Mouse (Mus musculus) hindbrain, postnatal 0 days (tissue): ENCODE data around the gene Pgghg. TPM values are rescaled to one million over a fixed set of nuclear protein-coding genes. Genes with fewer than 3 reads are reported as not detected.

Source experiments
- ATAC-seq: fragments of 200-750 bp; cut with Nextera tagmentation; 2 replicates; pipeline ENCODE4 v1.8.0; 2017; ENCODE audit warnings: mild to moderate bottlenecking, moderate TSS enrichment, moderate library complexity
- DNase-seq: peaks from one replicate; pipeline ENCODE4 v3.0.0-alpha.2; 2015; ENCODE audit warnings: low spot score
- H3K27ac ChIP-seq: fragments of 300-500 bp; sonication (generic); 2 replicates; pipeline ENCODE4 v1.5.1; 2014; ENCODE audit warnings: mild to moderate bottlenecking
- H3K27me3 ChIP-seq: fragments of 300-500 bp; sonication (generic); 2 replicates; pipeline ENCODE4 v1.6.1; 2014; ENCODE audit warnings: low read length, mixed read lengths; ENCODE audit not compliant: insufficient read depth
- H3K36me3 ChIP-seq: fragments of 300-500 bp; sonication (generic); 2 replicates; pipeline ENCODE4 v1.6.1; 2014; ENCODE audit warnings: low read length, mixed read lengths; ENCODE audit not compliant: insufficient read depth
- H3K4me1 ChIP-seq: fragments of 300-500 bp; sonication (generic); 2 replicates; pipeline ENCODE4 v1.6.1; 2014; ENCODE audit warnings: antibody characterized with exemption, low read length, mixed read lengths; ENCODE audit not compliant: insufficient read depth
- H3K4me2 ChIP-seq: fragments of 300-500 bp; sonication (generic); 2 replicates; pipeline ENCODE4 v1.6.1; 2014; ENCODE audit warnings: low read depth, mild to moderate bottlenecking, low read length, moderate library complexity, mixed read lengths
- H3K4me3 ChIP-seq: fragments of 300-500 bp; sonication (generic); 2 replicates; pipeline ENCODE4 v1.5.1; 2014; ENCODE audit warnings: low read length
- H3K9ac ChIP-seq: fragments of 300-500 bp; sonication (generic); replicated peaks from 2 replicates; pipeline ENCODE4 v1.6.1; 2014; ENCODE audit warnings: mild to moderate bottlenecking, low read length, moderate library complexity, mixed read lengths
- H3K9me3 ChIP-seq: fragments of 300-500 bp; sonication (generic); 2 replicates; pipeline ENCODE4 v1.6.1; 2016; ENCODE audit warnings: low read length, mixed read lengths
- CTCF ChIP-seq: IDR thresholded peaks from 2 replicates; pipeline ENCODE4 v1.5.1; 2016; ENCODE audit warnings: antibody characterized with exemption, control low read depth, low read depth
- WGBS: fragments of 180-500 bp; shearing (Covaris S2); extraction: QIAGEN DNeasy Blood & Tissue Kit; methylation state at CpG from one replicate; pipeline ENCODE4 v1.1.7; 2014; 5-methylcytosine and 5-hydroxymethylcytosine counted together
- polyA plus RNA-seq: library from polyadenylated mRNA; unstranded; fragments of >200 nt; fragmentation: Nextera tagmentation; extraction: Ambion mirVana; gene quantifications from 2 replicates; pipeline ENCODE4 v1.2.1, GENCODE M21; 2015
- total RNA-seq: library from RNA; depleted of rRNA; stranded (reverse); fragments of >200 nt; gene quantifications from 2 replicates; pipeline ENCODE4 v1.2.3, GENCODE M21; 2014

The Pgghg gene
- total and polyA plus RNA-seq, 2 experiments from 2014 or later: 6.7 to 16.3 TPM

DNA sequence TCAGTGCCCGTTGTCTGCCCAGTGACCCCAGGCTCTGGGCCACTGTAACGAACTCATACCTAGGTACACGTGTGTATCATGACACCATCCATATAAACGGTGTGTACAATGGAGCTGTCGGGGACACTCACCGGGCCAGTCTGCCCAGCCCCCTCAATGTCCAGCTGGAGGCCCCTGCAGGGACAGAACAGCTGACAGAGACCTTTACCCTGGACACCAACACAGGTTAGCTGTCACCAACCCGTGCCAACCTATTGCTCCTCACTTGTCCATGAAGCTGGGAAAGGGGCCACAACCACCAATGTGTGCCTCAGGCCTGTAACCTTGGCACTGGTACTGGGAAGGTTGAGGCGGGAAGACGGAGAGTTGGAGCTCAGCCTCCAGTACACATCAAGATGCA, 1.1 kb downstream of the Pgghg start:
- peak overlapping the region; percentile 59; the same call in 1 of the 2 replicates for H3K27ac ChIP-seq

DNA sequence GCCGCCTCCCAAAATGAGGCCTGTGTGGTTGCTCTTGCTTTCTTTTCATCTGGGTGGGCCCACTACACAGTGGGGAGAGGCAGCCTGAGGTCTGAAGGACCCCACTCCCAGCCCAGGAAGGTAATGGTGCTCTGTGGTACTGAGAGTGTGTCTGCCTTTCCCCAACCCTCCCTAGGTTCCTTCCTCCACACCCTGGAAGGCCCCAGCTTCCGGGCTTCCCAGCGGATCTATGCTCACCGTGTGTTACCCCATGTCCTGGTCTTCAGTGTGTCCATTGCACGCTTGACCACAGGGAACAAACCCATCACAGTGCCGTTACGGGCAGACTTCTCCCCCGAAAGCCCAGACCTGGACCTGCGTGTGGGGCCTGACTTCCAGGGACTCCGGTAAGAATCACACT, 1.6 kb downstream of the Pgghg start:
- Histone ChIP-seq H3K9me3 (no peaks in the 10 kb centered on the region), H3K36me3 (no peaks in the 10 kb centered on the region), H3K27me3 (no peaks in the 10 kb centered on the region), H3K27ac (no peak overlapping the region), H3K4me3 (no peak overlapping the region), H3K4me2 (no peak overlapping the region), H3K9ac (no peak overlapping the region), H3K4me1 (0 out of 2 replicates have a peak, but pooled peaks cover 5% of the 10 kb centered on the region)
- ATAC-seq (no peak), DNase-seq (no peak)
- WGBS: 91% methylated on average over 10 of the region's 10 CpGs
- TF ChIP-seq CTCF: no peak

More for the DNA sequence above, 1.1 kb downstream of the Pgghg start:
- ATAC-seq: no peak
- no peak for DNase-seq
- Histone ChIP-seq H3K4me2 (peak overlapping the region; percentile 48), H3K27me3 (no peaks in the 10 kb centered on the region), H3K4me1 (0 out of 2 replicates have a peak, but pooled peaks cover 5% of the 10 kb centered on the region), H3K9me3 (no peaks in the 10 kb centered on the region), H3K4me3 (peak overlapping the region; percentile 29), H3K9ac (peak overlapping the region; percentile 44; the same call in 1 of the 2 replicates), H3K36me3 (no peaks in the 10 kb centered on the region)
- WGBS: 53% methylated on average over 9 of the region's 9 CpGs
- no peak for TF ChIP-seq CTCF

DNA sequence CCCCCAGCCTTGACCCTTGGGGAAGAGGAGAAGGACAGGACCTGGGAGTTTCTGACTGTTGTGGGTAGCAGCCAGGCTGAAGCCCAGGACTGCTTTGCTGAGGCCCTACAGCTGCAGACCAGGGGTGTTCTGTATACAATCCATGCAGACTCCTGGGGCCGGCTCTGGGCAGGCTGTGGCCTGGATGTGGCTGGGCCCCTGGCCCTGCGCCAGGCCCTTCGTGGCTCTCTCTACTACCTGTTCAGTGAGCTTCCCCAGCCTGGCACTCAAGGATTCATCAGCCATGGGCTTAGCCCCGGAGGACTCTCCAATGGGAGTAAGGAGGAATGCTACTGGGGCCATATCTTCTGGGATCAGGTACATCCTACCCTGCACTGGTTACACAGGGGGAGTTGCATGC, 2.2 kb downstream of the Pgghg start:
- H3K9me3 ChIP-seq: no peaks in the 10 kb centered on the region
- H3K27ac ChIP-seq: no peak overlapping the region
- ATAC-seq (no peak), DNase-seq (no peak)
- H3K4me2 ChIP-seq: no peak overlapping the region
- no peak for TF ChIP-seq CTCF
- H3K27me3 ChIP-seq: no peaks in the 10 kb centered on the region
- H3K36me3 ChIP-seq: no peaks in the 10 kb centered on the region
- 86% methylated on average over 4 of the region's 4 CpGs for WGBS
- H3K4me3 ChIP-seq: no peak overlapping the region
- 0 out of 2 replicates have a peak, but pooled peaks cover 5% of the 10 kb centered on the region for H3K4me1 ChIP-seq
- H3K9ac ChIP-seq: no peak overlapping the region

DNA sequence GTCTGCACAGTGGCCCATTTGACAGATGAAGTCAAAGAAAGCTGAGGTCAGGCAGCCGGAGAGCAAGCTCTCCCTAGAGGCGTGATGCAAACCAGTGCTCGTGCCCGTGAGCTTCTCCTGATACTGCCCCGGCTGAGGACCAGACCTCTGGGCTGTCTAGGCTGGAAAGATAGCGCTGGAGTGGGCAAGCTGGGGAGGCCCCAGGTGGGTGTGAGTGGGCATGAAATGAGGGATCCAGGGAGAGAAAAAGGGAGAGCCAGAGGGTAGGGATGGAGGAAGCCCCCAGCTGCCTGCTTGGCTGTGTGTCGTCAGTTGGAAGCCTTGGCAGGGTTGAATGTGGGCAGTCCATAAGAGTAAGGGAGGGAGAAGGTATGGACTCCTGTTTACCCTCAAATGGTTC, 3.0 kb downstream of the Pgghg start:
- 89% methylated on average over 7 of the region's 7 CpGs for WGBS
- 0 out of 2 replicates have a peak, but pooled peaks cover 5% of the 10 kb centered on the region for H3K4me1 ChIP-seq
- H3K36me3 ChIP-seq: no peaks in the 10 kb centered on the region
- DNase-seq: no peak
- H3K9me3 ChIP-seq: no peaks in the 10 kb centered on the region
- TF ChIP-seq CTCF: no peak
- no peaks in the 10 kb centered on the region for H3K27me3 ChIP-seq
- no peak overlapping the region for H3K4me2 ChIP-seq
- no peak overlapping the region for H3K27ac ChIP-seq
- H3K4me3 ChIP-seq: no peak overlapping the region
- no peak overlapping the region for H3K9ac ChIP-seq
- ATAC-seq: no peak

DNA sequence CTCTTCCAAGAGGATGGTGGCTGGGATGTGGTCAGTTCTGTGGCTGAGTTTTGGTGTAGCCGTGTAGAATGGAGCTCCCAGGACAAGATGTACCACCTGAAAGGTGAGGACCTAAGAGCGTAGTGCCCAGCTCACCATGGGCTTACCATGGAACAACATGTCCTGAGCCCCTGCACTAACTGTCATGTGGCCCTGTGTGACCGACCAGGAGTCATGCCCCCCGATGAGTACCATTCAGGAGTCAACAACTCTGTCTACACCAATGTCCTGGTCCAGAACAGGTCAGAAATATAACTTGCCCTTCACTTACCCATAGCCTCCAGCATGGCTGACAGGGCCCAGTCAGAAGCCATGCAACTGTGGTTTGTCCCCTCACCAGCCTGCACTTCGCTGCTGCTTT, 4.1 kb downstream of the Pgghg start:
- Histone ChIP-seq H3K27me3 (no peaks in the 10 kb centered on the region), H3K27ac (no peak overlapping the region), H3K36me3 (no peaks in the 10 kb centered on the region), H3K4me3 (no peak overlapping the region), H3K4me2 (no peak overlapping the region), H3K9ac (no peak overlapping the region), H3K9me3 (no peaks in the 10 kb centered on the region), H3K4me1 (0 out of 2 replicates have a peak, but pooled peaks cover 5% of the 10 kb centered on the region)
- WGBS: 92% methylated on average over 5 of the region's 5 CpGs
- no peak for ATAC-seq
- DNase-seq: no peak
- TF ChIP-seq CTCF: no peak

DNA sequence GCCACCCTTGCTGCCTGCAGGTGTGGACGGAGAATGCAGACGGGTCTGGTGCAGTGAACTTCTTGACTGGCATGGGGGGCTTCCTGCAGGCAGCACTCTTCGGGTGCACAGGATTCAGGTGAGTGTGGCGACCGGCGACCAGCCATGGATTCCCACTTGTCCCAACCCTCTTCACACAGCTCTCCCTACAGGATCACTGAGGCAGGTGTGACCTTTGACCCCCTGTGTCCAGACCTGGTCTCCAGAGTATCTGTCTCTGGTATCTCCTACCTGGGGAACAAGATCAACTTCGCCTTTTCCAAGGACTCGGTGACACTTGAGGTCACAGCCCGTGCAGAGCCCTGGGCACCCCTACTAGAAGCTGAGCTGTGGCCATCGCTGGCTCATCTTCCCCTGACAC, 5.1 kb downstream of the Pgghg start:
- Histone ChIP-seq H3K9ac (no peak overlapping the region), H3K4me1 (peaks cover 10% of the 10 kb centered on the region; the same call in 1 of the 2 replicates), H3K27ac (no peak overlapping the region), H3K27me3 (no peaks in the 10 kb centered on the region), H3K4me2 (no peak overlapping the region), H3K36me3 (no peaks in the 10 kb centered on the region), H3K4me3 (no peak overlapping the region), H3K9me3 (no peaks in the 10 kb centered on the region)
- ATAC-seq (no peak), DNase-seq (no peak)
- WGBS: 91% methylated on average over 10 of the region's 10 CpGs
- no peak for TF ChIP-seq CTCF

DNA sequence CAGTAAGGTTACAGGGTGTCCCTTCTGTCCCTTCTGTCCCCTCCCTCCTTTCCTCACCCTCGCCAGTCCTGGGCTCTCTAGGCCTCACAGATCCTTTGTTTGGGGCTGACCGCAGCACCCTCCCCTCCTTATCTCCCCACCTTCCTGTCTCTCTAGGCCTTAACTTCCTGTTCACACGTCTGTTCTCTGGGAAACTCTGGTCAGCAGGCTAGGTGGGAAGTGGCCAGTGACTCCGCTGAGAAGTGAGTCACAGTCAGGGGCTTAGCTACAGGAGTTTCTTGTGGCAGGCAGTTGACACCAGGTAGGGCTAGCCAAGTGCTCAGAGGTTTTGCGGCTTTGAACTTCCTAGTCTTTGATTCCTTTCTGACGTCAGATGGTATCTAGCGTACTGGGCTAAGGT, 5.8 kb downstream of the Pgghg start:
- 84% methylated on average over 7 of the region's 7 CpGs for WGBS
- TF ChIP-seq CTCF: no peak
- H3K27me3 ChIP-seq: no peaks in the 10 kb centered on the region
- ATAC-seq (no peak), DNase-seq (no peak)
- H3K9me3 ChIP-seq: no peaks in the 10 kb centered on the region
- no peaks in the 10 kb centered on the region for H3K36me3 ChIP-seq
- no peak overlapping the region for H3K4me3 ChIP-seq
- no peak overlapping the region for H3K9ac ChIP-seq
- no peak overlapping the region for H3K27ac ChIP-seq
- peaks cover 9% of the 10 kb centered on the region; the same call in 1 of the 2 replicates for H3K4me1 ChIP-seq
- H3K4me2 ChIP-seq: no peak overlapping the region
